Mouse (Mus musculus) embryonic facial prominence, embryonic 11.5 days (tissue): Measurements from ENCODE around the gene Fbxl16. TPM values are rescaled to one million over a fixed set of nuclear protein-coding genes. Genes with fewer than 3 reads are reported as not detected.
"Not testable (repeated sequence)": the region's sequence is repeated elsewhere in the genome, so short reads cannot be mapped to it uniquely, and the experiment has no call there.

Source experiments
- ATAC-seq: fragments of 200-750 bp; cut with Nextera tagmentation; replicated peaks from 2 replicates; pipeline ENCODE4 v1.8.0; 2017; ENCODE audit warnings: low read depth; ENCODE audit not compliant: insufficient number of reproducible peaks, low FRiP score, low TSS enrichment
- DNase-seq: peaks from one replicate; pipeline ENCODE4 v3.0.0-alpha.2; 2015; ENCODE audit warnings: low spot score
- H3K27ac ChIP-seq: fragments of 300-500 bp; sonication (generic); replicated peaks from 2 replicates; pipeline ENCODE4 v1.5.1; 2014; ENCODE audit warnings: mild to moderate bottlenecking, low read depth, low read length, control low read depth
- H3K27me3 ChIP-seq: fragments of 300-500 bp; sonication (generic); 2 replicates; pipeline ENCODE4 v1.6.1; 2014; ENCODE audit warnings: mild to moderate bottlenecking, low read length, moderate library complexity, mixed read lengths; ENCODE audit not compliant: control insufficient read depth, insufficient read depth
- H3K36me3 ChIP-seq: fragments of 300-500 bp; sonication (generic); replicated peaks from 2 replicates; pipeline ENCODE4 v1.6.1; 2014; ENCODE audit warnings: low read depth, mild to moderate bottlenecking, low read length, moderate library complexity, mixed read lengths; ENCODE audit not compliant: control insufficient read depth, insufficient read depth
- H3K4me1 ChIP-seq: fragments of 300-500 bp; sonication (generic); 2 replicates; pipeline ENCODE4 v1.6.1; 2014; ENCODE audit warnings: low read length, mixed read lengths; ENCODE audit not compliant: control insufficient read depth, insufficient read depth
- H3K4me2 ChIP-seq: fragments of 300-500 bp; sonication (generic); 2 replicates; pipeline ENCODE4 v1.6.1; 2014; ENCODE audit warnings: low read depth, mild to moderate bottlenecking, control low read depth, low read length, moderate library complexity
- H3K4me3 ChIP-seq: fragments of 300-500 bp; sonication (generic); 2 replicates; pipeline ENCODE4 v1.5.1; 2014; ENCODE audit warnings: low read depth, low read length, control low read depth
- H3K9ac ChIP-seq: fragments of 300-500 bp; sonication (generic); replicated peaks from 2 replicates; pipeline ENCODE4 v1.6.1; 2014; ENCODE audit warnings: mild to moderate bottlenecking, control low read depth, low read length
- H3K9me3 ChIP-seq: fragments of 300-500 bp; sonication (generic); replicated peaks from 2 replicates; pipeline ENCODE4 v1.6.1; 2016; ENCODE audit warnings: mild to moderate bottlenecking, low read length, inconsistent platforms, mixed read lengths; ENCODE audit not compliant: control insufficient read depth
- WGBS: fragments of 180-500 bp; shearing (Covaris S2); extraction: QIAGEN DNeasy Blood & Tissue Kit; methylation state at CpG from one replicate; pipeline ENCODE4 v1.1.7; 2014; 5-methylcytosine and 5-hydroxymethylcytosine counted together
- polyA plus RNA-seq: library from polyadenylated mRNA; unstranded; fragments of >200 nt; fragmentation: Nextera tagmentation; extraction: Ambion mirVana; gene quantifications from 2 replicates; pipeline ENCODE4 v1.2.1, GENCODE M21; 2014

Gene Fbxl16
- polyA plus RNA-seq, 1 experiment from 2014 or later = 3.9 TPM

DNA sequence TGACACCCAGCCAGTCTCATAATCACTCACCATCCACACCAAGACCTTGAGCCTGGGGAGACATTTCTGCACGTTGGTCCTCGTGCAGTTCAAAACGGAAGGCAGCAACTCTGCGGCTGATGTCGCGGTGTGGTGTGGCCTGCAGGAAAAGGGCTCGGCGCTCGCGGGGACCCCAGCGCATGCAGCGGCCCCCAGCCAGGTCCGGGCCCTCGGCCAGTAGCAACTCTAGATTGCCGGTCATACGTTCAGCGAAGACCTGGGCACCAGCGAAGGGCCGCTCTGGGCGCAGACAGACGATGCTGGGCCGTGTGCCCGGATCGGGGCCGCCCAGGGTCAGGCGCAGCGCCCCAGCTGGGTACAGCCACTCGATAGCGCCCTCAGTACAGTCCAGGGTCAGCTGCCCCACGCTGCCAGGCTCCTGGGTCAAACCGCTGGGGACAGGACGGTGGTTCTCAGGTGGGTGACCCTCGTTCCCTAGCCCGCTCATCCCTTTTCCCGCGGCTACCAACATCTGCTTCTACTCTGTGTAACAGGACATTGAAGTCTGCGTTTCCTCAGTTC lies 12.6 kb upstream of the Fbxl16 start:
- DNase-seq (no peak), ATAC-seq (no peak; the same call in 1 of the 2 replicates)
- no peaks in the 10 kb centered on the region for H3K9me3 ChIP-seq
- WGBS = under 1% methylated on average over 36 of the region's 37 CpGs
- no peaks in the 10 kb centered on the region for H3K27me3 ChIP-seq
- H3K4me1 ChIP-seq = peaks cover 7% of the 10 kb centered on the region
- H3K36me3 ChIP-seq = no peaks in the 10 kb centered on the region
- peak overlapping the region; percentile 68 for H3K27ac ChIP-seq
- H3K4me3 ChIP-seq = peak overlapping the region; percentile 80
- H3K9ac ChIP-seq = peak overlapping the region; percentile 81
- H3K4me2 ChIP-seq = peak overlapping the region; percentile 97

DNA sequence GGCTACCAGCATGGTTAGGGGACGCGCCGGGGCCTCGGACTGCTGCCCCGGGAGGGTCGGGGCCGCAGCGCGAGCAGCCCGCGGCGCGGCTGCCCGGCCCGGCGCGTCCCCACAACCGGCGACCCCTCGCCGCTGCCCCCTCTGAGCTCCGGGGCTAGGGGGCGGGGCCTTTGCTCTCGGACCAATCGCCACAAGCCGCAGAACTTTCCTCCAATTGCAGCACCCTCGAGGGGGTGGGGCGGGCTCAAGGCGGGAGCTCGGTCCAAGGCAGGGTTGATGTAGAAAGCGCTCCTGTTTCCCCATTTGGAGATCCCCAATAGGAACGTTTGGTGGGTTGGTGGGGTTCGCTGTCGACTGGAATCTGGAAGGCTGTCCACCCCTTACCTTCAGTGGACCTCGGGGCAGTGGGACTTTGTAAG lies 11.9 kb upstream of the Fbxl16 start, which contains the start of gene Metrn:
TSS of gene Metrn (minus strand) at position 186 of the 419 bp plus-strand sequence.
- DNase-seq (peak; percentile 95), ATAC-seq (peak; percentile 61)
- Histone ChIP-seq H3K27me3 (no peaks in the 10 kb centered on the region), H3K4me3 (peak within 1 kb of the TSS; percentile 80), H3K9me3 (no peaks in the 10 kb centered on the region), H3K4me1 (peaks cover 7% of the 10 kb centered on the region), H3K36me3 (no peaks in the 10 kb centered on the region), H3K27ac (peak within 1 kb of the TSS; percentile 68), H3K9ac (peak within 1 kb of the TSS; percentile 81), H3K4me2 (peak within 1 kb of the TSS; percentile 97)
- under 1% methylated on average over 35 of the region's 35 CpGs for WGBS

DNA sequence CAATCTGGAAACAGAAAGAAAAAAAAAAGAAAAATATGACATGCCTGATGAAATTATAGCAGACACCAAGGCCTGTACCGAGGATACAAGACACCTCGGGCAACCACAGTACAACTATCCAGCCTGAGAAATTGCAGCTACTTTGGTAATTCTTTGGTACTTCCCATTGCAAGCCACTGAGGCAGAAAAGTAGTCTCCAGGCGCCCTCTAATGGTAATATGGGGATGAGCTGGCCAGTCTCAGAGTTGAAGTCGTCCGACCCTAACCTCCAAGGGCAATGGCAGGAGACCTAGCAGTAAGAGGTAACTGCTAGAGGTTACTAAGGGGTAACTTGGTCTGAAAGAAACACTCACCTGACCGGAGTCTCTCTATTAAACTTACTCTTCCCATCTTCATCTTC lies 7.9 kb upstream of the Fbxl16 start:
- no peaks in the 10 kb centered on the region for H3K9me3 ChIP-seq
- no peaks in the 10 kb centered on the region; the same call in 1 of the 2 replicates for H3K4me1 ChIP-seq
- 6% methylated on average over 6 of the region's 6 CpGs for WGBS
- no peaks in the 10 kb centered on the region for H3K36me3 ChIP-seq
- DNase-seq = peak; percentile 85
- no peak overlapping the region for H3K9ac ChIP-seq
- no peaks in the 10 kb centered on the region for H3K27me3 ChIP-seq
- no peak overlapping the region for H3K4me2 ChIP-seq
- H3K4me3 ChIP-seq = no peak overlapping the region
- no peak overlapping the region for H3K27ac ChIP-seq
- ATAC-seq = no peak

DNA sequence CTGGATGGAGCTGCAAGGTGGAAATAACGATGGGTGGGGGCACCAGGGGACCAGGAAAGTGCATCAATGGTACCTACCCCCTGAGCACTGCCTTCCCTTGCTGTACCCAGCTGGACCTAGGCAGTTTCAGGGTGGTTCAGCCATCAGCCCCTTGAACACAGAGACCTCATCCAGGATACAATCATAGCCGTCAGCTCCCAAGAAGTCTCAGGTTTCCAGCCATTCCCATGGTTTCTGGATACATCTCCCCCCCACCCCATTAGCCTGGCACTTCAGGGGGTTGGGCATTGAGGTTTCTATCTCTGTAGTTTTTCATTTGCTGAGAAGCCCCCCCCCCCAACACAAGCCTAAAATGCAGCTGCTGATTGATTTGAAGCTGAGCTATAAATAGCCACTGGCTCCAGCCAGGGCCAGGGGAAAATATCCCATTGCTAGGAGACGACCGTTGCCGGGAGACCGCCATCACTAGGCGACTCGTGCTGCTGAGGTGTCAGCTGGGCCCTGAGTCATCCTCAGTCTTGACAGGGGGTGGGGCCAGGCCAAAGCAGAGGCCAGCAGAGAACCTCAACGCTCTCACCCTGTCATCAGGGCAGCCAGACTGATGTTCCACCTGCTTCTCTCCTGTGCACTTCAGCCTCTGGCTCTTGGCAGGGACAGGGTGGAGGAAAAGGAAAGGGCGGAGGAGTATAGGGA lies 5.9 kb upstream of the Fbxl16 start:
- Histone ChIP-seq H3K4me1 (no peaks in the 10 kb centered on the region), H3K9me3 (no peaks in the 10 kb centered on the region), H3K27me3 (peaks cover under 1% of the 10 kb centered on the region), H3K27ac (no peak overlapping the region; the same call in 1 of the 2 replicates), H3K9ac (no peak overlapping the region), H3K4me3 (no peak overlapping the region), H3K36me3 (no peaks in the 10 kb centered on the region), H3K4me2 (peak overlapping the region; percentile 16; the same call in 1 of the 2 replicates)
- ATAC-seq (peak; percentile 79), DNase-seq (peak; percentile 51)
- 6% methylated on average over 10 of the region's 10 CpGs for WGBS

DNA sequence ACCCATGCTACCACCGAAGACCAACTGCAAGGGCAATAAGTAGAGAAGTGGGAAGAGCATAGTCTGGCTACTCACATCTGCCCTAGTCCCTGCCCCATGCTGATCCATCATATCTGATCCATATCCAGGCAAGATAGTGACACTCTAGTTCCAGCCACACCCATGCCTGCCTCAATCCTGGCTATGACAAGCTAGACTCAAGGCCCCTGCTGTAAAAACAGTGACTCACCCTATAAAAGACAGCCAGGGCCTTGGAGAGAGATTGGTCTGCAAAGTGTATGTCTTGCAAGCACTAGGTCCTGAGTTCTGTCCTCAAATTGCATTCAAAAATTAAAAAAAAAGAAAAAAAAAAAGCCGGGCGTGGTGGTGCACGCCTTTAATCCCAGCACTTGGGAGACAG lies 2.4 kb upstream of the Fbxl16 start:
- no peak for ATAC-seq
- no peak overlapping the region for H3K4me2 ChIP-seq
- no peak overlapping the region for H3K4me3 ChIP-seq
- no peak for DNase-seq
- H3K27me3 ChIP-seq = peaks cover 14% of the 10 kb centered on the region
- H3K36me3 ChIP-seq = no peaks in the 10 kb centered on the region
- WGBS = 81% methylated on average over 4 of the region's 4 CpGs
- no peak overlapping the region for H3K9ac ChIP-seq
- H3K4me1 ChIP-seq = no peaks in the 10 kb centered on the region; the same call in 1 of the 2 replicates
- H3K27ac ChIP-seq = no peak overlapping the region
- H3K9me3 ChIP-seq = no peaks in the 10 kb centered on the region

DNA sequence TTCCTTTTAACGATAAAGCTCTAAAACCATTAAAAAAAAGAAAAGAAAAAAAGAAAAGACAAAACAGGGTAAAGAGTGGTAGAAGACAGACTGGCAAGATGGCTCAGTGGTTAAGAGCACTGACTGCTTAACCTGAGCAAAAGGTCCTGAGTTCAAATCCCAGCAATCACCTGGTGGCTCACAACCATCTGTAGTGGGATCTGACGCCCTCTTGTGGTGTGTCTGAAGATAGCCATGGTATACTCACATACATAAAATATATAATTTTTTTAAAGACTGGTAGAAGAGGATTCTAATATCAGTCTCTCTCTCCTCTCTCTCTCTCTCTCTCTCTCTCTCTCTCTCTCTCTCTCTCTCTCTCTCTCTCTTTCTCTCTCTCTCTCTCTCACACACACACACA lies 1.4 kb upstream of the Fbxl16 start:
- WGBS = 56% methylated on average over 2 of the region's 2 CpGs
- not testable (repeated sequence) for H3K36me3 ChIP-seq, DNase-seq, H3K27ac ChIP-seq, H3K4me2 ChIP-seq, H3K9me3 ChIP-seq, H3K4me3 ChIP-seq, H3K9ac ChIP-seq, ATAC-seq, H3K4me1 ChIP-seq
- peaks cover 14% of the 10 kb centered on the region for H3K27me3 ChIP-seq

DNA sequence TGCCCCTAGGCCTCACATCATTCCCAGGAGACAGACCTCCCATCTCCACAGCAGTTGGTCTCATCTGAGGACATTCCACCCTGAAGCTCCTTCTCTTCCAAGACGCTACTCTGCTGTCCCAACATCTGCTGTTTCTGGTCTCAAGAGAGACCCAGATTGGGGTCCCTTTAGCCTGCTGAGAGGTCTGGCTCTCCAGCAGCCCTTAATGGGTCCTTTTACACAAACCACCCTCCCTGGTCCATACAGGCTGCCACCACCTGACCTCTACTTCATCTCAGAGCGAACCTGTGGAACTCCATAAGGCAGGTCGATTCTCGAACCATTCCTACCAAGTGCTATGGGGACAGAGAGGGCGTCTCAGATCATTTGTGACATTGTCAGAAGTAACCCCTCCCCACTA lies 857 bp upstream of the Fbxl16 start:
- H3K27ac ChIP-seq = 0 out of 2 replicates have a peak overlapping the region, but pooled peaks have one; percentile 41
- H3K27me3 ChIP-seq = peaks cover 14% of the 10 kb centered on the region
- no peak overlapping the region for H3K4me3 ChIP-seq
- DNase-seq = no peak
- no peaks in the 10 kb centered on the region; the same call in 1 of the 2 replicates for H3K4me1 ChIP-seq
- peak overlapping the region; percentile 97; the same call in 1 of the 2 replicates for H3K4me2 ChIP-seq
- no peaks in the 10 kb centered on the region for H3K36me3 ChIP-seq
- no peaks in the 10 kb centered on the region for H3K9me3 ChIP-seq
- 36% methylated on average over 5 of the region's 5 CpGs for WGBS
- H3K9ac ChIP-seq = no peak overlapping the region
- ATAC-seq = no peak
